Mouse (Mus musculus): ENCODE data around the gene Ap1s2.

- TF ChIP-seq CTCF (IDR thresholded peaks at IDR 0.05; ENCODE audit: low read depth, low read length) = no peak
- TF ChIP-seq POLR2A (IDR thresholded peaks at IDR 0.05; ENCODE audit: borderline replicate concordance, low read depth, low read length) = no peak
Measured at GRCm38 (mm10) chrX:163867711-163868379, 41.0 kb upstream of the Ap1s2 start.
